Mouse (Mus musculus): ENCODE measurements around the gene Dag1. TPM values are rescaled to one million over a fixed set of nuclear protein-coding genes. Genes with fewer than 3 reads are reported as not detected.
"Not testable (repeated sequence)": the region's sequence is repeated elsewhere in the genome, so short reads cannot be mapped to it uniquely, and the experiment has no call there.

Dag1 gene
- polyA plus RNA-seq, 1 experiment from 2014 or later, result 62.4 TPM

- no peak for ATAC-seq (ENCODE audit: insufficient read depth, low FRiP score, low TSS enrichment)
- H3K4me1 ChIP-seq (ENCODE audit: control insufficient read depth, insufficient read depth, low read length), result no peaks in the 10 kb centered on the region
Observed at GRCm38 (mm10) chr9:108278697-108279450, 15.1 kb upstream of the Dag1 start.

GRCm38 (mm10) chr9:108275331-108275659 is 11.5 kb upstream of the Dag1 start:
- Histone ChIP-seq H3K4me1 (ENCODE audit: control insufficient read depth, insufficient read depth, low read length) (no peaks in the 10 kb centered on the region), H3K9me3 (ENCODE audit: control insufficient read depth, low read length) (no peaks in the 10 kb centered on the region), H3K9ac (ENCODE audit: low read length) (no peak overlapping the region), H3K4me2 (ENCODE audit: low read depth) (no peak overlapping the region), H3K36me3 (ENCODE audit: control insufficient read depth, insufficient read depth, low read length) (no peaks in the 10 kb centered on the region), H3K27ac (ENCODE audit: low read depth, low read length) (no peak overlapping the region), H3K4me3 (ENCODE audit: low read depth, low read length) (no peak overlapping the region), H3K27me3 (ENCODE audit: control insufficient read depth, insufficient read depth, low read length) (no peaks in the 10 kb centered on the region)
- WGBS, result 67% methylated on average over 6 of the region's 6 CpGs
- no peak for ATAC-seq (ENCODE audit: insufficient read depth, low FRiP score, low TSS enrichment)
- no peak for DNase-seq (ENCODE audit: low spot score)

More at GRCm38 (mm10) chr9:108278697-108279450, 15.1 kb upstream of the Dag1 start:
- Histone ChIP-seq H3K4me3 (ENCODE audit: low read depth, low read length) (no peak overlapping the region), H3K27ac (ENCODE audit: low read depth, low read length) (no peak overlapping the region), H3K9me3 (ENCODE audit: control insufficient read depth, low read length) (no peaks in the 10 kb centered on the region), H3K9ac (ENCODE audit: low read length) (no peak overlapping the region), H3K27me3 (ENCODE audit: control insufficient read depth, insufficient read depth, low read length) (no peaks in the 10 kb centered on the region), H3K36me3 (ENCODE audit: control insufficient read depth, insufficient read depth, low read length) (no peaks in the 10 kb centered on the region), H3K4me2 (ENCODE audit: low read depth) (no peak overlapping the region)
- WGBS, result 67% methylated on average over 10 of the region's 10 CpGs
- no peak for DNase-seq (ENCODE audit: low spot score)

DNA sequence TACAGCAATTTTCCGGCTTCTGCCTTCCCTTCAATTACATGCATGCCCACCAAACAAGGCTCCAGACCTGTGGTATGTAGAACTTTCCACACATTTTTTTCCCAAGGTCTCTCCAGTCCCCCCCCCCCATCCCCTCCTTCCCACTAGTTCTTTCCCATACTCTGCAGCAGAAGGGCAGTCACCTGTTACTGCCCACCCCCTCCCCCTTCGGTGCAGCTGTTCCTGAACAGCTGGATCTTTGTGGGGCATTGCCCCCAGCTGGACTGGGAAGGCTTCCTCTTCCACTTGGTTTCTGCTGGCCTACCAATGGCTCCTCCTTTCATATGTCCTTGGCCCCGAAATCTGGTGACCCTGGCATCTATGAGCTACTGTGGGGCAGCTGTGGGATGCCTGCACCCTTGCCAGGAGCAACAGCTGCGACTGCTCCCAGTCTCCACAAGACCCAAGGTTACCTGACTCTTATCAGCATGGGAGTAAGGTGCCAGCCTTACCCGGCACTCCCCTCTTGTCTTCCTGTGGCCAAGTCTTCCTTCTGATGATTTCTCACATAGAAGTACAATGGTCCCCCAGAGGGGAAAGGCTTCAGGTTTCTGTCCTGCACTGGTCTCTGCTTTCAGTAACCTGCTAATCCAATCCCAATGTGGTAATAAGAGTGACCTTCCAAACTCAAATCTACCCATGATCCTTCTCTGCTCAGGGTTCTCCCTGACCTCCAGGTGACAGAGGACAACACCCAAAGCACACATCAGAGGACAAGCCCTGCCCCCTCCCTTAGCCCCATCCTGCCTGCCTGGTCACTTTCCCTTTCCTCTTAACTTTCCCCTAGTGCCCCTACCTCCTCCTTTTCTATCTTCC is 10.9 kb upstream of the Dag1 start:
- Histone ChIP-seq H3K9ac (ENCODE audit: low read length) (no peak overlapping the region), H3K27me3 (ENCODE audit: control insufficient read depth, insufficient read depth, low read length) (no peaks in the 10 kb centered on the region), H3K27ac (ENCODE audit: low read depth, low read length) (no peak overlapping the region), H3K4me3 (ENCODE audit: low read depth, low read length) (no peak overlapping the region), H3K36me3 (ENCODE audit: control insufficient read depth, insufficient read depth, low read length) (no peaks in the 10 kb centered on the region), H3K9me3 (ENCODE audit: control insufficient read depth, low read length) (no peaks in the 10 kb centered on the region), H3K4me1 (ENCODE audit: control insufficient read depth, insufficient read depth, low read length) (no peaks in the 10 kb centered on the region), H3K4me2 (ENCODE audit: low read depth) (no peak overlapping the region)
- ATAC-seq (ENCODE audit: insufficient read depth, low FRiP score, low TSS enrichment) (no peak), DNase-seq (ENCODE audit: low spot score) (no peak)
- WGBS, result 85% methylated on average over 5 of the region's 5 CpGs

DNA sequence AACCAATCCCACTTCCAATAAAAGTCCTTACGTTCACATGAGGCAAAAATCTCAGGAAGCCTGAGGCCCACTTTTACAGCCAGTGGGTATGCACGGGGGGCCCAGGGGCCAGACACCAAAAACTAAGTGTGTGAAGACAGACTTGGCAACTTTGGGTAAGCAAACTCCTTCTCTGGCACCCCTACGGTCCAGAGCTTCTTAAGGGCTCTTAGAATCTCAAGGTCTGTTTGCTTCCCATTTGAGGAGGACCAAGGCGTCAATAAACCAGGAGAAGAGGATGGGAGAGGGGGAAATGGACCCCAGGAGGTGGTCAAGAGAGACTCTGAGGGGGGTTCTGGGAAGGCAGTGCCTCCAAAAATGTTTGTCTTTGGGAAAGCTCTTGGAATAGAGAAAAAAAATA is 9.7 kb upstream of the Dag1 start:
- 61% methylated on average over 4 of the region's 4 CpGs for WGBS
- H3K27ac ChIP-seq (ENCODE audit: low read depth, low read length), result no peak overlapping the region

GRCm38 (mm10) chr9:108272691-108273090 is 8.9 kb upstream of the Dag1 start:
- no peaks in the 10 kb centered on the region for H3K9me3 ChIP-seq (ENCODE audit: control insufficient read depth, low read length)
- H3K27ac ChIP-seq (ENCODE audit: low read depth, low read length), result no peak overlapping the region
- 70% methylated on average over 5 of the region's 5 CpGs for WGBS

More for the DNA sequence above, 9.7 kb upstream of the Dag1 start:
- Histone ChIP-seq H3K4me3 (ENCODE audit: low read depth, low read length) (no peak overlapping the region), H3K36me3 (ENCODE audit: control insufficient read depth, insufficient read depth, low read length) (no peaks in the 10 kb centered on the region), H3K27me3 (ENCODE audit: control insufficient read depth, insufficient read depth, low read length) (no peaks in the 10 kb centered on the region), H3K4me2 (ENCODE audit: low read depth) (no peak overlapping the region), H3K9me3 (ENCODE audit: control insufficient read depth, low read length) (no peaks in the 10 kb centered on the region), H3K9ac (ENCODE audit: low read length) (no peak overlapping the region), H3K4me1 (ENCODE audit: control insufficient read depth, insufficient read depth, low read length) (no peaks in the 10 kb centered on the region)
- DNase-seq (ENCODE audit: low spot score), result no peak
- no peak for ATAC-seq (ENCODE audit: insufficient read depth, low FRiP score, low TSS enrichment)

DNA sequence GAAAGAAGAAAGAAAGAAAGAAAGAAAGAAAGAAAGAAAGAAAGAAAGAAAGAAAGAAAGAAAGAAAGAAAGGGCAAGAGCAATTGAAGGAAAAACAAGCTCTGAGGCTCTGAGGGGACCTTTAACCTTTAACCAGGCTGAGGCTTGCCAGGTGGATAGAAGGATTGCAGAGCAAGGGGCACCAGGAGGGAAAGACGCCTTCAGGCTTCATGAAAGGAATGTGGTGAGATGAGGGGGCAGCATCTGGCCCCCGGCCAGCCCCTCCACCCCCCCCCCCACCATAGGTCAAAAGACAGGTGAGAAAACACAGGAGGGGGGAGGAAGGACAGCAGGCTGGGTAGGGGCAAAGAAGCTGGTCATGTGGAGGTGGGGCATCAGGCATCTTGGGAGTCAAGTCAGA is 8.2 kb upstream of the Dag1 start:
- H3K36me3 ChIP-seq (ENCODE audit: control insufficient read depth, insufficient read depth, low read length), result no peaks in the 10 kb centered on the region
- 47% methylated on average over 2 of the region's 2 CpGs for WGBS
- no peak for DNase-seq (ENCODE audit: low spot score)
- H3K27me3 ChIP-seq (ENCODE audit: control insufficient read depth, insufficient read depth, low read length), result no peaks in the 10 kb centered on the region
- H3K4me2 ChIP-seq (ENCODE audit: low read depth), result no peak overlapping the region
- no peak for ATAC-seq (ENCODE audit: insufficient read depth, low FRiP score, low TSS enrichment)
- no peak overlapping the region for H3K27ac ChIP-seq (ENCODE audit: low read depth, low read length)
- no peak overlapping the region for H3K9ac ChIP-seq (ENCODE audit: low read length)
- no peaks in the 10 kb centered on the region for H3K9me3 ChIP-seq (ENCODE audit: control insufficient read depth, low read length)
- H3K4me1 ChIP-seq (ENCODE audit: control insufficient read depth, insufficient read depth, low read length), result no peaks in the 10 kb centered on the region
- H3K4me3 ChIP-seq (ENCODE audit: low read depth, low read length), result no peak overlapping the region

More at GRCm38 (mm10) chr9:108272691-108273090, 8.9 kb upstream of the Dag1 start:
- Histone ChIP-seq H3K4me2 (ENCODE audit: low read depth) (no peak overlapping the region), H3K27me3 (ENCODE audit: control insufficient read depth, insufficient read depth, low read length) (no peaks in the 10 kb centered on the region), H3K4me3 (ENCODE audit: low read depth, low read length) (no peak overlapping the region), H3K4me1 (ENCODE audit: control insufficient read depth, insufficient read depth, low read length) (no peaks in the 10 kb centered on the region), H3K36me3 (ENCODE audit: control insufficient read depth, insufficient read depth, low read length) (no peaks in the 10 kb centered on the region), H3K9ac (ENCODE audit: low read length) (no peak overlapping the region)
- DNase-seq (ENCODE audit: low spot score), result no peak
- ATAC-seq (ENCODE audit: insufficient read depth, low FRiP score, low TSS enrichment), result no peak

DNA sequence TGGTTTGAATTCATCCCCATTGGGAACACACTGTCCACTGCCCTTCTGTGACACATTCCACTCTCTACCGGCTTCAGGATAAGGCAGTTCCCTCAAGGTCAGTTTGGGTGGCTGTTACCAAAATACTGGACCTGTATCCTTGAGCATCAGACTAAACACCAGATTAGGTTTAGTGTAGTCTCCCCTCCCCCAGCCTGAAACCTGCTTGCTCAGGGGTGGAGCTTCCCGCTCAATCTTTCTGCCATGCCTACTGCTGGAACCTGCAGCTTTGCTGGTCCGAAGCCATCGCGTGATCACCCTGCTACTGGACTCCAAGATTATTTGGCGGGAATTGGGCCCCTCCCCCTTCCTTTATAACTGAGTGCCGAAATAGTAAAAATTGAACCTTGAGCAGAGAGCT is 4.9 kb upstream of the Dag1 start:
- ATAC-seq (ENCODE audit: insufficient read depth, low FRiP score, low TSS enrichment); DNase-seq (ENCODE audit: low spot score); H3K4me1 ChIP-seq (ENCODE audit: control insufficient read depth, insufficient read depth, low read length); H3K9me3 ChIP-seq (ENCODE audit: control insufficient read depth, low read length); H3K9ac ChIP-seq (ENCODE audit: low read length); H3K27ac ChIP-seq (ENCODE audit: low read depth, low read length); H3K4me3 ChIP-seq (ENCODE audit: low read depth, low read length); H3K27me3 ChIP-seq (ENCODE audit: control insufficient read depth, insufficient read depth, low read length); H3K4me2 ChIP-seq (ENCODE audit: low read depth); H3K36me3 ChIP-seq (ENCODE audit: control insufficient read depth, insufficient read depth, low read length): not testable (repeated sequence)
- WGBS, result 76% methylated on average over 6 of the region's 7 CpGs

GRCm38 (mm10) chr9:108267691-108268090 is 3.9 kb upstream of the Dag1 start:
- Histone ChIP-seq H3K27ac (ENCODE audit: low read depth, low read length) (no peak overlapping the region), H3K9me3 (ENCODE audit: control insufficient read depth, low read length) (no peaks in the 10 kb centered on the region), H3K4me3 (ENCODE audit: low read depth, low read length) (no peak overlapping the region), H3K9ac (ENCODE audit: low read length) (no peak overlapping the region), H3K4me2 (ENCODE audit: low read depth) (no peak overlapping the region), H3K4me1 (ENCODE audit: control insufficient read depth, insufficient read depth, low read length) (peaks cover 6% of the 10 kb centered on the region), H3K36me3 (ENCODE audit: control insufficient read depth, insufficient read depth, low read length) (no peaks in the 10 kb centered on the region), H3K27me3 (ENCODE audit: control insufficient read depth, insufficient read depth, low read length) (no peaks in the 10 kb centered on the region)
- WGBS, result 86% methylated on average over 7 of the region's 7 CpGs
- DNase-seq (ENCODE audit: low spot score) (no peak), ATAC-seq (ENCODE audit: insufficient read depth, low FRiP score, low TSS enrichment) (no peak)
